Mouse (Mus musculus): ENCODE results near the gene 4932438H23Rik.

4932438H23Rik gene

DNA sequence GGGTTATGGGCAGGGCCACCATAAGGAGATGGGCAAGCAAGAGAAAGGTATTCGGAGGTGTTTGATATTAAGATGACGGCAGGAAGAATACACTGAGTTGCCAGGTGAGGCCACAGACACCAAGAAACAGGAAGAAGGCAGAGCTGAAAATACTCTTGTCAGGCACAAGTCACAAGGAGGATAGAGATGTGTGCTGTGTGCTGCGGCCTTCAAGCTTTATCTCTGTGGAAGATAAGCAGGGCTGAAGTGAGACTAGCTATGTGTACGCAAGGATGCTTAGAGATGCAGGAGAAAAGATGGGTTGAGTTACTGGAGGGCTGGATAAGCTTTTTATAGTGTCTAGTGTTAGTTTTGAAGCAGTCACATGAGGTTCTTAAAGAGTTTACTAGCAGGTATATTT is 37.7 kb downstream of the 4932438H23Rik start:
- DNase-seq (ENCODE audit: low spot score in 2 of 2) = no peak

DNA sequence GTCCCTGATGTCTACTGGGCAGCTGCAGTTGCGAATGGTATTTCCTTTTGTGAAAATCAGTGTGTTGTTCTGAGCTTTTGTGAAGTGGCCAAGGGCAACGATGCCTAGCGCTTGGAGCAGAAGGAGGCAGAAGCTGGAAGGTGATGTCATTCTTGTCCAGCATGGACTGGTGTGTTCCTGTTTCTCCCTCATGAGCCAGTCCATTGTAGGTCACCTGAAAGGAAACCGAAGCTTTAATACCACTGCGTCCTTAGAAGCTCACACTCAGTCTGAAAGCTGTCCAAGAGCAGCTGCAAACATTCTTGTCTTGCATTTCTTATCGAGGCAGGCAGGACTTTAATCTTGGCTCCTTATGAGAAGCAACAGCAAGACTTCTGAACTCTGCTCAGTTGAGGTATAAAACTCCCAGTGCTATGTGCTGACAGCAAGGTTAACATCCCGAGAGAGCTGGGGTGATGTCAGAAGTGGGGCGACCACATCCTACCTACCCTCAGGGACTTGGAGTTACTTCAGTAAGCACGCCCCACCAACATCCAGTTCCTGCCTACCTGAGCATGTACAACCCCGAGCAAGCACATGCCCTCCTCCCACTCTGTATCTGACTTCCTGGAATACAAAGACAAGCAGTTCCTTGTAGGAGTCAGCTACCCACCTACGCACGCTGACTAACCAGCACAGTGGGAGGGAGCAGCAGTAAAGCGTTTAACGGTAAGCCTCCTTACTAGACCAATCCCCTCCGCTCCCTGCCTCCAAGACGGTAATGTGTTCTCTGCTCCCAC is 38.7 kb downstream of the 4932438H23Rik start:
- DNase-seq (ENCODE audit: low spot score in 2 of 2) = peak; percentile 29 to 37

DNA sequence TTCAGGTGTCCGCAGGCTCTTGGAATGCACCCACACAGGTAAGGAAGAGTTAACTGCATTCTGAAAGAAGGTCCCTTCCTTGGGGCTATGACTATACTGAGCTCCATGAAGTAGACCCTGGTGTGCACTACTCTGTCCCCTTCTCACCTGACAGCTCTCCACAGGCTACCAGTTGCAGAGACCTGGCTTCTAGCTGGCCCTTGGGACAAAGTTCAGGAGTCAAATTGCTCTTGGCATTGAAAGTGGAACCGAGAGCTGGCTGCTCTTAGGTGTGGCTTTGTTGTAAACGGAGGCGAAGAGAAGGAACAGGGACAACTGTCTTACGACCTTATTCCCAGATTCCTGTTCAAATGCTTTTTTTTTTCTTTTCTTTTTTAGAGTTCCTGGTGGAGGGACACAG is 39.8 kb downstream of the 4932438H23Rik start:
- DNase-seq (ENCODE audit: low spot score in 2 of 2) = no peak

DNA sequence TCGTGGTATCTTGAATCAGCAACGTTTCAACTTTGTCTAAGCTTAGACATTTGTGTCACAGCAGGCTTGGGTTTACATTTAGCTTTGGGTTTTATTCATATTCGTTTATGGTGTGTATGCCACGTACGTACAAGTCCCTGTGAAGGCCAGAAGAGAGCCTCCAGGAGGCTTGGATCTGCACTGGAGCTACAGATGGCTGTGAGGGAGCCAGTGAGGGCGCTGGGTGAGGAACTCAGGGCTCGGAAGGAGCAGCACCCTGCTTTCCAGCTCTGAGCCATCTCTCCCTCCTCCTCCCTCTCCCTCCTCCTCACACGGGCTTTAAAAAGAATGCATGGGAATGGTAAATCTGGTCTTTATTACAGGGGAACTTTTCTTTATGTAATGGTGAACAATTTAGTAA is 41.3 kb downstream of the 4932438H23Rik start:
- no peak for DNase-seq (ENCODE audit: low spot score in 2 of 2)

DNA sequence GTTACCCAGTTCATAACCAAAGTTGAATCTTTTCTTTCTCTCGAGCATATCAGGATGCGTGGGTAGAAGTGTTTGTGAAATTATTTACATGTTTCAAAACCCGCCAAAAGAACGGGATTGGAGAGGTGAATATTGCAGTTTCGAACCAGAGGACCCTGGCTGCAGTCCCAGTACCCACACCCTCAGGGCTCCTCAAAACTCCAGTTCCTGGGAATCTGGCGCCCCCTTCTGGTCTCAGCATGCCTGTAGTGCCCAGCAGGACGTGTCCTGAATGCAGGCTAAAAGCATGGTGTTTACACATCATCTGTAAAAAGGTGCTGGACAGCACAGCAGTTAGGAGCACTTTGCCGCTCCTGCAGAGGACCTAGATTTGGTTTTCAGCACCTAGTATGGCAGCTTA is 49.4 kb downstream of the 4932438H23Rik start:
- peak; percentile 22 to 57 for DNase-seq (ENCODE audit: low spot score in 2 of 2)

DNA sequence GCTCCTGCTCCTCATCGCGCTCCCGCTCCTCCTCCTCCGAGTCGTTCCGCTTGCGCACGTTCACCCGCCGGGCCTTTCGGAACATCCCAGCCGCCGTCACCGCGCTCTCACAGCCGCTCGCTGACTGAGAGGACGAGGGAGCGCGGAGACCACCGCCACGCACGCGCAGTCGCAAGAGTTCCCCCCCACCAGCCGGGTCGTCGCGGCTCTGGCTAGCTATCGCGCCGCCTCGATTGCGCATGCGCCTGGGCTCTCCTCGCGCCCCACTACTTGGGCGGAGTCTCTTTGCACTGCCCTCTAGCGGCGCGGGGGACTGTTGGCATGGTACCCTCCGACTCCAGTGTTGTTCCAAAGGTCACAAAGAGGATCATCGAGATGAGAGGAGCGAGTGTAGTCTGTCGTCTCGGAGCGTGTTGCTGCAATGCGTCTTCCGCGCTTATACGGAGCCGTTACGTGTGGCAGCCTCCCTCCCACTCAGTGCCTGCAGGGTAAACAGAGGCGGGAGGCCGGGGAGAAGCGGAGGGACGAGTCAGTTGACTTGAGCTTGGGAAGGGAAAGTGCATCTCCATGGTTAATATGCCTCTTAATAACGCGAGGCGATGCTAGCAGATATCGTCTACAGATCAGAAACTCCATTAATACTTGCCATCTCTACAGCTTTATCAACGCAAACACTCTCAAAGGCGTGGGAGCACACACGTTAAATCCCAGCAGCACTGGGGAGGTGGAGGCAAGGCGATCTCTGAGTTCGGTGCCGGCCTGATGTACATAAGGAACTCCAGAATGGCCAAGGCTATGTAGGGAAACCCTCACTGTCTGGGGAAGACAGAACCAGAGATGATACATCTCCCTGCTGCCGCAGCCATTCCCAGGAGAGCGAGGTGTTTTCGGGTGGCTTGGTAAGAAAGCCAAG is 50.4 kb downstream of the 4932438H23Rik start, which contains the start of gene Paxbp1:
Gene Paxbp1 (minus strand): TSS at position 274 of the 913 bp plus-strand sequence.
- peak; percentile 98 to 100 for DNase-seq (ENCODE audit: low spot score in 2 of 2)

DNA sequence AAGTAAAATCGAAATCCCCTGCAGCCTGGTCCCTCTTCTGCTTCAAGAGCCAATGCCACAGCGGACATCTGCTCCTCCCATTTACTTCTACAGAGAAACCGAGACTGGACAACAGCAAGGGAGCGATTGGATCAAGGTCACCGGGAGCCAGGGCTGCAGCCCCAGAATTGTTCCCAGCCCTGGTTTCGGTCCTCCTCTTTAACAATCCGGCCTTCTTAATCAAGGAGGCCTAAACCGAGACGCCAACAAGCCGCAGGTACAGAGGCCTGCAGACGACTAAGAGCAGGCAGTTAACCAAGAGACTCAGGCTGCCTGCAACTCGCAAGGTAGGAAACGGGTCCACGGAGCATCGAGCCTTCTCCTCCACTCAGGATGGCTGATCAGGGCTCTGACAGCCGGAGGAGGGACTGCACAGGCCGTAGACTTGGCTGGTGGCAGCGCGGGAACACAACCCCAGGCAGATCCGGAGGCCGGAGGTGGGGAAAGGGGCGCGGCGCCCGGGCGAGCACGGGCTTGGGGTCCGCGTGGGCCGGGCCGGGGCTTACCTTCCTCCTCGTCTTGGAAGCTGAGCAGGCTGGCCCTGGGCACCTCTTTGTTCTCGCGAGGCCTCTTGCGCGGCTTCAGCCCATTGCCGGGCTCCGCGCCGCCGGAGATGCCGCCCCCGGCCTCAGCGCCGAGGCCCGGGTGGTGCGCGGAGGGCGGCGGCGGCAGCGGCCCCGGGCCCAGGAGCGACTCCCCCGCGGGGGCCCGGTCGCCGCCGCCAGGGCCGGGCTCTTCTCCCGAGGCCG is 51.3 kb downstream of the 4932438H23Rik start:
- peak; percentile 57 to 59 for DNase-seq (ENCODE audit: low spot score in 2 of 2)

DNA sequence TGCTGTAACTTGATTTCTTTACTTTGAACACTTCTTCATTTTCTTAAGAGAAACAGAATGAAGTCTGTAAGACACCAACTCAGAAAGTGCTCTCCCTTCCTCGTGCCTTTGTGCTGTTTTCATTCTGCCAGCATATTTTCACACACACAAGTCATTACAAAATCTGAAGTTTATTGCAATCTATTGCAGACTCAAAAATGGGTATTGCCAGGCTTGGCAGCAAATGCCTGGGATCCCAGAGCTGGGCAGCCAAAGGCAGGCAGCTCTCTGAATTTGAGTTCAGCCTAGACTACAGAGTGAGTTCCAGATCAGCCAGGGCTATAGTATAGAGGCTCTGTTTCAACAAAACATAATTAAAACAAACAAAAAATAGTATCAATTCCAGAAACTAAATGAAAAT is 52.3 kb downstream of the 4932438H23Rik start:
- DNase-seq (ENCODE audit: low spot score in 2 of 2) = no peak

DNA sequence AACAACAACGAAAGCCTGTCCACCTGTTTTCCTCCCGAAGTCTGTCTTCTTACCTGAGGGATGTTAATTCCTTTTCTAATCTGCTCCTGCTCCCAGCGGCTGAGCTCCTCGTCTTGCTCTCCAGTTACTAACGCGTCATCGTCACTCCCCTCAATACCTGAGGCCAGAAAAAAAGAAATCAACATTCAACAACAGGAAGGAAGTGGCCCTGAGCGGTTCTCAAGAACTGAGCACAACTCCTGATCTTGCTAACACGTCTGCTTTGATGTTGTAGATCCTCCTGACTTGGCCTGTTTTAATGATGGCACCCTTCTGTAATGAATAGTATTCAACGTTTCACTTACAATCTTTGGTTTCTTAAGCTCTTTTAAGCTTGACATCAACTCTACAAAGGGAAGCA is 59.1 kb downstream of the 4932438H23Rik start:
- DNase-seq (ENCODE audit: low spot score in 2 of 2) = no peak

DNA sequence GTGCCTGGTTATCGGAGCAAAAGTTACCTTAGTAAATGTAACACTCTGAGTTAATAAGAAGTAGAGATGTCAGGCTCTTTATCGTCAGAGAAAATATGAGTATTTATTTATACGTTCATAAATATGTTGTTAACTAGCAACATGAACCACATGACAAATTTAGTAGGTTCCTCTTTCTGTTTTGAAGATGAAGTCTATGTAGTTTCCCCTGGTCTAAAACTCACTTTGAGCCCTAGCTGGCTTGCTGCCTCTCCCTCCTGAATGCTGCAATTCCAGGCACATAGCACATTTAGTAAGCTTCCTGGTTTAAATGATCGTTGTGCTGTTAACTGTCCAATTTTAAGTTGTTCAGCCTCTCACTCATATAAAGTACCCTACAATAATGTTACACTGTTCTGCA is 64.2 kb downstream of the 4932438H23Rik start:
- DNase-seq (ENCODE audit: low spot score in 2 of 2) = no peak

DNA sequence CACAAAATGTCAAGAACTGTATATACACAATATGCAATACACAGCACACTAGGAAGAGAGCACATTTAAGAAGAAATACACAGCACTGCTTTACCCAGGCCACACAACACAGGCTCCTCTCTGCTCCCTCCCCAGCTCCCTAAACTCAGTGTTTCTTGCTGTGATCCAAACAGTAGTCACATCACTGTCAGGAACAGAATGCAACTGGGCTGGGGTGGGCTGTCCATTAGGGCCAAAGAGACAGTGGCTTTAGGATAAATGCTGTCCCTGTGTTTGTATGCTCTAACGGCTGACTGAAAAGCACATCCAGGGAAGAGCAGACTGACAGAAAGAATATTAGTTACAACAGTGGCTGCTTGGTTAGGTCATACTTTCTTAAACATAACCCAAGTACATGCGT is 65.0 kb downstream of the 4932438H23Rik start:
- no peak for DNase-seq (ENCODE audit: low spot score in 2 of 2)

DNA sequence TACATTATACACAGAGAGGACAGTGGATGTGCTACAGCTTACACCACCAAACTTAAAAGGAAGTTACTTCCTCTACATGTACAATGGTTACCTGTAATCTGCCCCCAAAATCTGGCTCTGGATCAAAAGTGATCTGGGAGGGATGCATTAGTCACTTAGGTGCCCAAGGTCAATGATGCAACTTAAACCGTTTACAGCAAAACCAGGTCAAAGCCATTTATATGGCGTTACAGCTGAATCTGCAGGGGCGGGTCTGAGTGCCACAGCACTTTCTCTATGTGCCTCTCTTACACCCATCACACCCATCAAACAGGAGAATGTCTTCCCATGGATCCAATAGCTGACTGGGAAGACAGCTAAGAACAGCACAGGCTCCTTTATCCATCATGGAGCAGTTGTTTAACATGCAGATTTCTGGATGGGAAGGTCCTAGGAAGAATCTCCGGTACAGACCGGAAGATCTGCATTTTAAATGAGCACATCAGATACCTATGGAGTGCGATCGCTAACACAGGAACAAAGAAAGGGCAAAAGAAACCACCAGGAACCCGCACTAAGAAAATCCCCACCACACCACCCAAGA is 65.7 kb downstream of the 4932438H23Rik start:
- no peak for DNase-seq (ENCODE audit: low spot score in 2 of 2)

DNA sequence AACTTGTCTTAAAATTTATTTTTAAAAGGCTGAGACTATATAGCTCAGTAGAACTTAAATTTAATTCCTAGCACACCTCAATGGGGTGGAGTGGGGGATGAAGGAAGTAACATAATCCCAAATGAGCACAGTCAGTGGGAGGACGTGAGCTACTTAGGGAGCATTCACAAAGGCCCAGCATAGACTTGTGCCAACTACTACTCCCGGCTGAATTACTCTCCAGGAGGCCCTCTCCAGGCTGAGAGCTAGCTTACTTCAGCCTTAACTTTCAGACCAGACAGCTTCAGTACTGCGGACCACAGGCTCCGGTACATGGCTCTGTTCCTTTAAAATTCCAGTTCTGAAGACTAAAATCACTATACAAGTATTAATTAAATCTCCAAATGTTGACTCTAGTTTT is 68.6 kb downstream of the 4932438H23Rik start:
- no peak for DNase-seq (ENCODE audit: low spot score in 2 of 2)

DNA sequence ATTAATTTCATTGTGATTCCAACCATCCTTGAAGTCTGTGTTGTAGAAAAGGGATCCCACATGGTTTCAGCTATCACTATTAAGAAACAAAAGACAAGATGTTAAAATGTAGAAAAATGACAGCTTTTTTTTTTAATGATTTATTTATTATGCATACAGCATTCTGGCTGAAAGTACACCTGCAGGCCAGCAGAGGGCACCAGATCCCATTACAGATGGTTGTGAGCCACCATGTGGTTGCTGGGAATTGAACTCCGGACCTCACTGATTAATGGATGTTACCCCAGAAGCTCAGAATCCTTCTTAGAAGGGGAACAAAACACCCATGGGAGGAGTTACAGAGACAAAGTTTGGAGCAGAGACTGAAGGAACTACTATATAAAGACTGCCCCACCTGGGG is 71.5 kb downstream of the 4932438H23Rik start:
- peak in 1 of 2 experiments; percentile 20 for DNase-seq (ENCODE audit: low spot score in 2 of 2)

DNA sequence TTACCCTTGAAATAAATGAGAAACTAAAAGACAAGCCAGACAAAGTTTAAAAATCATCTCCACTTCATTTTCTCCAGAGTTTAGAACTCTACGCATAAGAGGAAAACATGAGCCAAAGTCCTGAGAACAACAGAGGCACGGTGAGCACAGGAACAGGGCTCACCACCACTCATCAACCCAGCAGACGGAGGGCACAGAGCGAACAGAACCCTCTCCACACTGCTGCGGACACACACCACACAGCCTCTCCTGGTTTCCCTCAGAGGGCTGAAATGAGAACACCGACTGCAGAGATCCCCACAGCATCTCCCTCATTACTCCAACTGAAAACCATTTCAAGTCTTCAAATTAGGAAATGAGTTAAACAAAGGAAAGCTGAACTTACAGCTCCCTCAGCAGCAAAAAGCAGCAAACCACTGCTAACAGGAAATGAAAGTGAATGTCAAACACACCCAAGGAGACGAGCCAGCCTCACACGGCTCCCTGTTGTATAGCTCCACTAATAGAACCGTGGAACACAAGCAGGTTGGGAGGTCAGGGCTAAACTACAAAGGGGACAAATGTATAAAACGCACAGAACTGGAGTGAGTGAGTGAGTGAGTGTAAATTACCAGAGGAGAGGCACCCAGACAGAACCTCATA is 74.0 kb downstream of the 4932438H23Rik start:
- no peak for DNase-seq (ENCODE audit: low spot score in 2 of 2)

DNA sequence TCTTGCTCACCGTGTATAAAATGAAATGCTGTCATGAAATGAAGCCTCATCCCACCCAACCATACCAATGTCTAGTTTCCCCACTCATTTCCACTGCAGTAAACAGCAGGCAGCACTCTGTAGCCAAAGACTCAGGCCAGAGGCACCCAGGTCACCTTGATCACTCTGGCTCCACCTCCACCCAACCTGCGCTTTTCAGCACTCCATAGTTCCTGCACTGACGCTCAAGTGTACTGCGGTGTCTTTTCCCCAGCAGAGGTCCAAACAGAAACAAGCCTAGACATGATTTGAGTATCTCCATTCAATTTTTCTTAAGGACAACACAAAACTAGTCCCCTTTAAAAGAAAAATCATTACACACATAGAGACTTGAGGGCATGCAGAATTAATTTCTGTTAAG is 75.4 kb downstream of the 4932438H23Rik start:
- no peak for DNase-seq (ENCODE audit: low spot score in 2 of 2)

DNA sequence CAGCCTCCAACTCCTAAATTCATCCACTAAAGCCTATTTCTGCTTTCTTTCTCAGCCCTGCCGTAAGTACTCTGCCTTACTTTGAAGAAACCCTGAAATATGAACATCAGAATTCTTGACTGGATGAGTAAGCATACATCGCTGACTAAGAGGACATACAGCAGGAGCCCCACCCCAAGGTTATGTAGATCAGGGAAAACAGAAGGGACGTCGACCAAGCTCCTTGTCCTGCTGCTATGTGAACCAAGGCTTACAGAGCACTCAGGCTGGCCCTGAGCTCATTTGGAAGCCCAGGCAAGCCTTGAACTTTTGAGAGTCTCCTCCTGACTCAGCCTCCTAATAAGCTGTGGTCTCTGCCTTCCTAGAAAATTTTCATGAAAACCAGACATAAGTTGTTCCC is 79.2 kb downstream of the 4932438H23Rik start:
- no peak for DNase-seq (ENCODE audit: low spot score in 2 of 2)

DNA sequence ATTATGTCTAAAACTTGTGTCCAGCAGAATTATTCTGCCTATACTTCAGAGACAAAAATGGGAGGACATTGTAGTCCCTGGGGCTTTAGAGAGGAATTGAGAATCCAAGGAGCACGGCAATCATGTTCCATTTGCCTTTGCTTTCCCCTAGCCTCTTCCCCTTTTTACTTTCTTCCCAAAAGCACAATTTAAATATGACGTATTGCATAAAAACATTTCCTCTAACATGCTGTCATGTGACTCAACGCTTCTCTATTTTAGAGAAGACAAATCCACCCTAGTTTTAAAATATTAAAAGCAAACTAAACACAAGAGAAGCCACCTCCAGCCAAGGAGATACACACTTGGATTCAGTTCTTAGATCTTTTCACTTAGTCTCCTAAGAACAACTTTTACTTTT is 83.1 kb downstream of the 4932438H23Rik start:
- no peak for DNase-seq (ENCODE audit: low spot score in 2 of 2)

DNA sequence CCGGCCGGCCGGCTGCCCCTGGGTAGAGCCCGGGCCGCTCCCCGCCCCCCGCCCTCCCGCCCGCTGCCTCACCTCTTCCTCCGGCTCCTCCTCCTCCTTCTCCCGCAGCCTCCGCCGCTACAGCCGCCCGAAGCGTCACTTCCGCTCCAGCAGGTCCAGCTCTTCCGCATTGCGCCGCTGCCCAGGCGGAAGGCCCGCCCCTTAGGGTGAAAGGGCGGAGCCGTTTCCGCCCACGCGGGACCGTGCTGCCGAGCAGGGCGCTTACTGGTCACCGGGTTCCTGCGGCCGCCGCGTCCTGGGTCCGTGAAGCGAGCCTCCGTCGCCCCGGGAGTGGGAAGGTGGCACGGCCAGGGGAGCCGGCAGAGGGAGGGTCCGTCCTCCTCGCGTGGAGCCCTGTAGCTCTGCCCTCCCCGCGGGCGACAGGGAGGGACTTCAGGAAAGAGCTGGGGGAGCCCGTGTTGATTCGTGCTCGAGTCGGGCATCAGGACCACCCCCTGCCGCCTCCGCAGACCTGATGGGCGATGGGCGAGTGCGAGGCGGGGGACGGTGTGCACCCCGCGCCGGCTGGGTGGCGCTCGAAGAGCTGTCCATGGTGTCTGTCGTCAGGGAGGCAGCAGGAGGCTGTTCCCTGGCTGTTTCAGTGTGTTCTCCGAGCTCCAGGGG is 83.8 kb downstream of the 4932438H23Rik start, which contains the start of gene Synj1:
Gene Synj1 (minus strand): TSS at position 288 of the 663 bp plus-strand sequence.
- DNase-seq (ENCODE audit: low spot score in 2 of 2) = peak; percentile 81 to 84

DNA sequence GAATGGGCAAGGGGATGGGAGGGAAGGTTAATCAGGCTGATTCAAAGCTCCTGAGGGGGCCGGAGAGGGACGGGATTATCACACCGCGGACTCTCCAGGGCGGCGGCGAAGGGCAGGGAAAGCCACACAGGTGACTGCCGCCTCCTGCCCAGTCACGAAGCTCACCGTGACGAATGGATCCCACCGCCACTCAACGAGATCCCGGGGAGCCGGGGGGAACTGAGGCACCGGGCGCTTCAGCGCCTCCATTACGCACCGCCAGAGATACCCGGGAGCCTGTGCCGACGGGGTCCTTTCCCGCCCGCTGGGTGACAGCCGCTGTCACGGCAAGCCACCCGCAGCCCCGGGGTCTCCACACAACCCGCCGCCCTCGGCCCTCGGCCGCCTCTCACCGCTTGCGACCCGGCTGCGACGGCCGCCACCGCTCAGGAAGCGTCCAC is 84.3 kb downstream of the 4932438H23Rik start:
- peak in 1 of 2 experiments; percentile 57 for DNase-seq (ENCODE audit: low spot score in 2 of 2)

Measured in thymus, postnatal 10 days (tissue).